Mouse (Mus musculus) mature B cell (primary cell): ENCODE measurements around the gene Spred1.
"Not testable (repeated sequence)": the region's sequence is repeated elsewhere in the genome, so short reads cannot be mapped to it uniquely, and the experiment has no call there.

Source experiments
- in situ Hi-C: fragments of 300-500 bp; cut with MboI; formaldehyde crosslinking; loops from 2 replicates; pipeline ENCODE4 v1.14.3; 2019

Gene Spred1

GRCm38 (mm10) chr2:117119291-117120245 lies 1.6 kb upstream of the Spred1 start:
- in situ Hi-C loops, result no loop called here

- in situ Hi-C loops, result no loop called here
These were observed 645 bp upstream of the Spred1 start for GRCm38 (mm10) chr2:117120246-117121211.

- in situ Hi-C loops, result no loop called here
These were observed 921 bp downstream of the Spred1 start for GRCm38 (mm10) chr2:117121984-117122605.

DNA sequence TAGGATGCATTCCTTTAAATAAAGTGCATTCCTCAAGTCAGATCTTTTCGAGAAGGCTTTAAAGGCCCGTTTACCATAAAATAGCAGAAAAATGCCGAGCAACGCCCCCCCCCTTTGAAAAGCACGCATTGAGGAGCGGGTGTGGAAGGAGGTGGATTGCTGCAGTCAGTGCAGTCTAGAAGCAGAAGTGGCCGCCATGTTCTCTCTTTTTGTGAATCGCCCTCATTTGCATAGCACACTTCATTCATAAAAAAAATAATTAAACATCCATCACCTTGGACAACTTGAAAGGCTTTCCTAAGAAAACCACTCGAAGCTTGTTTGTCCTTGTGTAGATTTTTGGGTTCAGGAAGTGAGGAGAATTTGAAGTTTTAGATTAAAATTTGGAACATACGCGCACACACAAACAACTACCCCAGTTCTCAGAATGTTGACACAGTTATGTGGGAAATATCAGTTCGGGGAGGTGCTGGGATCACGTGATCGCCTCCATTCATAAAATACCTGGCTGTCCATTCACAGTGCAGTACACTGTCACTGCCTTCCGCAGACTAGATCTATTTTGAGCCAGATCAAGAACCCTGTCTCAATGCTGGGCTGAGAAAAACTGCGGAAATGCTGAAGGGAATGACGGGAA lies 1.6 kb downstream of the Spred1 start:
- in situ Hi-C loops, result no loop called here

DNA sequence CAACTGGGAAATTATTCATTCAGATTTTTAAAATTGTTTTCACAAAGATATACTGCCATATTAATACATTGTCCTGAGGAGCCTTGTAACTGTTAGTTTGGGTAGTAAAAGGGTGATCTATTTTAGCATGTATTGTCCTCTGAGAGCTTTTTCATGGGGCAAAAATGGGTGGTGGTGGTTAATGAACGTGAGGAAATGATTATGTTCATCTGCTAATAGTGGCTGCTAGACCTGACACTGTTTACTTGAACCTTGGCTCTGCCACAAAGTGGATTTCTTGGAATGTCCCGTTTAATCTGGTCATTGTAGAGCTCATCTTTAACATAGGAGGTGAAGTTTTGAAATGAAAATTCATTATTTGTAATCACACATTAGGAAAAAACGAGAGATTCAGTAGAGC lies 2.5 kb downstream of the Spred1 start:
- in situ Hi-C loops, result no loop called here

GRCm38 (mm10) chr2:117124839-117125238 lies 3.7 kb downstream of the Spred1 start:
- in situ Hi-C loops, result no loop called here

DNA sequence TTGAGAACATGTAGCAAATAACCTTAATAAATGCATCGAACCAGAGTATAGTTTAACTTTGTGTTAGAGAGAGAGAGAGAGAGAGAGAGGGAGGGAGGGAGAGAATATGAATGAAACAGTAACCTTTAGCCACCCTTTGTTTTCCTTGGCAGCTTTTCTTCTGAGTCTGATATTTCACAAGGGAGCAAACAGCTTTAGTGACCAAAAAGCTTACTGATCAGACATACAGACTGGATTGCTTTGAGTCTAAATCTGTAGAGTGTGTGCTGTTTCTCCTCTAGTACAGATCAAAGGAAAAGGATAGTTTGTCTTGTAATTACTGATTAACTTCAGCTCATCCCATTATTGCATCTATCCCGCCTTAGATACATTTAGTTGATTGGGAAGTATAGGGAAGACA lies 8.0 kb downstream of the Spred1 start:
- in situ Hi-C loops, result no loop called here

DNA sequence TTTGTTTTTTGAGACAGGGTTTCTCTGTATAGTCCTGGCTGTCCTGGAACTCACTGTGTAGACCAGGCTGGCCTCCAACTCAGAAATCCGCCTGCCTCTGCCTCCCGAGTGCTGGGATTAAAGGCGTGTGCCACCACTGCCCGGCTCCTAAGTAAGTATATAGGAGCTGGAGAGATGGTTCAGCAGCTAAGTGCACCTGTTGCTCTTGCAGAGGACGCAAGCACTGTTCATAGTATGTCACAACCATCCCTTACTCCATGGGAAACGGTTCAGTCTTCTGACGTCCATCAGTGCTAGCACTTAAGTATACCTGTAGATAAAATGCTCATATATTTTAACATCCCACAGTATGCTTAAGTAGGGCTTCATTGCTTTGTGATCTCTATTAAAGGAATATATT lies 9.9 kb downstream of the Spred1 start:
- in situ Hi-C loops, result not testable (repeated sequence)

- in situ Hi-C loops, result no loop called here
These were observed 10.7 kb downstream of the Spred1 start for GRCm38 (mm10) chr2:117131910-117132309.

- in situ Hi-C loops, result no loop called here
These were observed 12.4 kb downstream of the Spred1 start for GRCm38 (mm10) chr2:117133541-117133940.

- in situ Hi-C loops, result no loop called here
These were observed 16.6 kb downstream of the Spred1 start for GRCm38 (mm10) chr2:117137751-117138150.

DNA sequence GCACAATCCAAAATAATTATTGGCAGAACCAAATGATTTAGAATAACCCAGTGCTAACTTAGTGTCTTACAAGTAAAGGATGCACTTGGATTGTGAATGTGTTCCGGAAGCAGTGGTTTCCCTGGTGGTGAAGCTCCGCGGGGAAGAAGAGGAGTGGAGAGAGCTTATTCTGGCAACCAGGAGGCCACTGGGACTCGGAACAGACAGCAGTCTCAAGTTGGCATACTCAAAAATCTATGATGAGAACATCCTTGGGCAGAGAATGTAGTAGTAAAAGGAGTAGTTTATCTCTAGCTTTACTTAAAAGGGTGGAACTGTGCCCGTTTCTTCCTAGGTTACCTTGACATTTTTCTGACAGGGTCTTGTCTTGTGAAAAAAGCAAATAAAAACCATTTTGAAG lies 17.8 kb downstream of the Spred1 start:
- in situ Hi-C loops, result no loop called here

DNA sequence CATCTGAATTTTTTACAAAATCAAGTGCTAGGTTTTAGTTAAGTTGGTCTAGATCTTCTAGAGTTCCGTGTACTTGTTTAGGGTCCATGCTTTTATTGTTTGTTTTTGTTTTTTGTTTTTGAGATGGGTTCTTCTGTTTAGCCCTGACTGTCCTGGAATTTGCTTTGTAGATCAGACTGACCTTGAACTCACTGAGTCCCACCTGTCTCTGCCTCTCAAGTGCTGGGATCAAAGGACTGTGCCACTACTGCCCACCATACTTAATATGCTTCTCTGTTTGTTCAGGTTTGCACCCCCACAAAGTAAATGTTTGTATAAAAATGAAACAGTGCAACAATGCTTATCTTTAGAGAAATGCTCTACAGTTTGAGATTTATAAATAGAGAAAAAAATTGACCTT lies 18.8 kb downstream of the Spred1 start:
- in situ Hi-C loops, result no loop called here

GRCm38 (mm10) chr2:117143106-117143505 lies 21.9 kb downstream of the Spred1 start:
- in situ Hi-C loops, result no loop called here

DNA sequence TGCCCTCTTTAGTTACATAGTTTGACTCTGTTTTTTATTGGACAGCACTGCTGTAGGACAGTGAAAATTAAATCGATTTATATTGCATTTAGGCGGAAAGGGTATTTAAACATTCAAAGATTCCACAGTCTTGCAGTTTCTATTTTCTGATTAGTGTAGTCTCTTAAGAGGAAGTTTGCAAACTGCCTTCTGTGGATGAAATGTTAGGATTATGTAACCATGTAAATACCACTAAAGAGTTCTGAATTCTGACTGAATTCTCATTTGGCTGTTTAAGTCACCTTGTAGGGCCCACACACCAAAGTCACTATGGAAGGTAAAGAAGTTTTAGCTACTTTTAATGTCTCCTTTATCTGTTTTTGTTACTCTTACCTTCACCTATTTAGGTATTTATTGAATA lies 24.9 kb downstream of the Spred1 start:
- in situ Hi-C loops, result no loop called here

- in situ Hi-C loops, result no loop called here
These were observed 25.4 kb downstream of the Spred1 start for GRCm38 (mm10) chr2:117146617-117147016.

DNA sequence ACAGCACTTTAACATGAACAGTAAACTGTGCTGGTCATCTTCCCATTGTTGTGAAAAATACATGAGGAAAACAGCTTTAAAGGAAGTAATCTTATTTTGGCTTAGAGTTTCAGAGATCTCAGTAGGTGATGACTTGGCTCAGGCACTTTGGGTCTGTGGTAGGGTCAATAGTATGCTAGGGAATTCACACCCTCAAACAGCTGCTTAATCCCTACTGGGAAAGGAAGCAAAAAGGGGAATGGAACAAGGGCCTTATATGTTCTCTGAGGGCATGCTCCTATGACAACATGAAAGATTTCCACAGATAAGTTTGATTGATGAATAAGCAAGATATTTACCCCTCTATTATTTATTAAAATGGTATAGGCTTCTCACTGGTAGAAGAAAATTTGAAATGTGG lies 31.0 kb downstream of the Spred1 start:
- in situ Hi-C loops, result no loop called here

DNA sequence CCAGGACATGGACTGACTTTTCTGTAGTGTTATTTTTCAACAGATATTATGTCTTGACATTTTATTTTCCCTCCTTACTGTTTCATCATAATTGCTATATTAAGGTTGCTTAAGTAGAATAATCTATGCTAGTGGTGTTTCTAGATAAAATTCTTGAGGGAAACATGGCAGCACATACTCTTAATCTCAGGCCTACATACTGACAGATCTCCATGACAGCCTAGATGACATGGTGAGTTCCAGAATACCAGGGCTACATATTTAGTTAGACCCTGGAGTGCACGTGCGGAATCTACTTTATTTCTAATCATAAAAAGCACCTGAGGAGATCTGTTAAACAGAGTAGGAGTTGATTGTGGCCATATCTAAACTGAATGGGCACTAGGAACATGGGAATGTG lies 47.2 kb downstream of the Spred1 start:
- in situ Hi-C loops, result no loop called here

DNA sequence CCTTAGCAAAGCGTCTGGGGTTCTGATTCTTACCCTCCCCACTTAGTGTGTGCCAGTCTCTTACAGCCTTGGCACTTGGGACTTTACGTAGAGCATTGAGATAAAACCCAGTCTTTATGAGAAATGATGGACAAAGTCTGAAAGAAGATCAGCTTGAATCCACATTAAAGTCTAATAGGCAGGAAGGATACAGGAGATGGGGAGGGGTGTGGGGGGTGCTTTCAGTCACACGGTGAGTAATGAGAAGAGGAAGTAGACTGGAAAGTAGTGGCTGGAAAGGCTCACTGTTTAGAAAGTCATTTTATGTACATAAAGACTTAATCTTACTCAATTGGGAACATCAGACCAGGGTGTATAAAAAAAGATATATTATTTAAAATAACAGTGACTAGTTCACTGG lies 47.9 kb downstream of the Spred1 start:
- in situ Hi-C loops, result no loop called here

DNA sequence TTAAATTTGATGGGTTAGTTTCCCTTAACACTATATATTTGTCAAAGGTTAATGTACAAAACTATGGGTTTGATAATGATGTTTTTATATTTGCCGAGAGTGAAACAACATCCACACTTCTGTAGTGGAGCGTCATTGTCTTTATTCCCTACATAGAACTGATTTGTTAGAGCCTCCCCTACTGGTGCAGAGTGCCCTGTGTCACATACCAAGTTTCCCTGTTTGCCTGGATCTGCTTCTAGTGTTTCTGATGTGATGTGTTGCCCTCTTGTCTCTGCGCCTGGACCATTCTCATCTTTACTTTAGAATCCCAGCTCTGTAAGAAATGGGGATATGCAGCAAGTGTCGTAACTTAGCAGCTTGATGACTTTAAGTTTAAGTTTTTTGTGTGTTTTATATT lies 51.8 kb downstream of the Spred1 start:
- in situ Hi-C loops, result no loop called here

- in situ Hi-C loops, result no loop called here
These were observed 54.9 kb downstream of the Spred1 start for GRCm38 (mm10) chr2:117176066-117176465.

DNA sequence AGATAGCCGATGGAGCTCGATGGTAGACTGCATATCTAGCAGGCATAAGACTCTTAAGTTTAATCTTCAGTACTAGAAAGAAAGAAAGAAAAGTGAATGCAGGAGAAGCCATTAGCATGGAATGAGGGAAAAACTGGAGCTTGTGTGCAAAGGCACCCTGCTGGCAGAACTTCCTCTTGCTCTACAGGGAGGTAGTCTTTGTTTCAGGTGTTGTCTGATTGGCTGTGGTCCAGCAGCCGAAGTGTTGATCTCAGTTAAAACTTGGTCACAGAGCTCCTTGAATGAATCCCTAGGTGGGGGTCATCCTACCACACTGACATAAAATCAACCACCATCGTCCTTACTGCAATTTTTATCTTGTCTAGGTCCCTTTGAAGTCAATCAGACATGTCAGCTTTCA lies 55.8 kb downstream of the Spred1 start:
- in situ Hi-C loops, result no loop called here
